Mouse (Mus musculus): Measurements from ENCODE around the gene 1700025G04Rik. TPM values are rescaled to one million over a fixed set of nuclear protein-coding genes. Genes with fewer than 3 reads are reported as not detected.

1700025G04Rik gene
- polyA plus RNA-seq, 1 experiment from 2014 or later, result 14.1 TPM

GRCm38 (mm10) chr1:151988713-151989112, 101.2 kb downstream of the 1700025G04Rik start:
- Histone ChIP-seq H3K27me3 (replicated peaks; ENCODE audit: insufficient read depth, low read length) (no peaks in the 10 kb centered on the region), H3K4me3 (ENCODE audit: low read depth, low read length) (no peak overlapping the region), H3K36me3 (ENCODE audit: insufficient read depth, low read length) (no peaks in the 10 kb centered on the region), H3K9me3 (ENCODE audit: low read length) (no peaks in the 10 kb centered on the region), H3K27ac (ENCODE audit: low read length) (no peak overlapping the region), H3K4me2 (replicated peaks; ENCODE audit: low read depth, low read length) (no peak overlapping the region), H3K9ac (replicated peaks; ENCODE audit: low read depth) (no peak overlapping the region), H3K4me1 (ENCODE audit: insufficient read depth, low read depth, low read length) (peaks cover 3% of the 10 kb centered on the region; the same call in 1 of the 2 replicates)
- TF ChIP-seq CTCF (IDR thresholded peaks at IDR 0.05) (no peak), EP300 (IDR thresholded peaks at IDR 0.05) (no peak)
- DNase-seq (ENCODE audit: low spot score), result no peak
- 76% methylated on average over 7 of the region's 7 CpGs for WGBS
- ATAC-seq, result no peak

- no peak for ATAC-seq
- no peak overlapping the region for H3K9ac ChIP-seq (replicated peaks; ENCODE audit: low read depth)
- DNase-seq (ENCODE audit: low spot score), result no peak
- H3K27ac ChIP-seq (ENCODE audit: low read length), result no peak overlapping the region
- H3K27me3 ChIP-seq (replicated peaks; ENCODE audit: insufficient read depth, low read length), result no peaks in the 10 kb centered on the region
- H3K4me1 ChIP-seq (ENCODE audit: insufficient read depth, low read depth, low read length), result peaks cover 3% of the 10 kb centered on the region; the same call in 1 of the 2 replicates
- H3K4me3 ChIP-seq (ENCODE audit: low read depth, low read length), result no peak overlapping the region
- H3K36me3 ChIP-seq (ENCODE audit: insufficient read depth, low read length), result no peaks in the 10 kb centered on the region
- H3K4me2 ChIP-seq (replicated peaks; ENCODE audit: low read depth, low read length), result no peak overlapping the region
- 86% methylated on average over 8 of the region's 8 CpGs for WGBS
- H3K9me3 ChIP-seq (ENCODE audit: low read length), result no peaks in the 10 kb centered on the region
- TF ChIP-seq EP300 (IDR thresholded peaks at IDR 0.05), result no peak
- no peak for TF ChIP-seq CTCF (IDR thresholded peaks at IDR 0.05)
These were observed 101.9 kb downstream of the 1700025G04Rik start for GRCm38 (mm10) chr1:151988066-151988465.

DNA sequence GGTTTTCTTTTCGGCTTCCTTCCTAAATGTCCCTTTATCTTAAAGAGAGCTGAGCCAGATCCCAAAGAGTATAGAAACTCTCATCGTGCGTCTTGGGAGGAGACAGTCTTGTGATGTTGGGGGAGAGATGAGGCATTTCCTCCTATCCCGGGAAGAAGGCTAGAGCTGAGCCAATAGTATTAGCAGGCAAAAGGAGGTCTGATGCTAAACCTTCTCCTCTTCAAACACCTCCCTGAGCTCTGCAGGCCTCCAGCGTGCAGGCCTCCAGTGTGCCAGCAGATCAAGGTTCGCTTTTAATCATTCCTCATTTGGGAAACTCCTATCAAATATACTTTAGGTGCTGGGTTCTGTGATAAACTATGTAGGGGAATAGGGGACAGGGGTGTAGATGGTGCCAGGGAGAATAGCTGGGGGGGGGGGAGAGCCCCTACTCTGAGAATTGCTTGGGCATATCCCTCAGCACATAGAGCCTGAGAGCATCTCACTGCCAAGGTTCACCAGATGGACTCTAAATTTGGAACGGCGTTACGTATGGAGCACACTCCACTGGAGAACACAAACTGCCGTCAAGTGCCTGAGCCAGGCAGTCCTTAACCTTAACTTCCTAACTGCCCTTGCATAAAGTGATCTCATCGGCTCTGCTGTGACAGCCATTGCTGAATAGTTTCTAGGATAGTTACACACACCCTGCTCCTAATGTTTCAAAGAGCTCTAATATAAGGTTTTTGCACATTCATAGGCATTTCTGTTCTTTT, 103.7 kb downstream of the 1700025G04Rik start:
- DNase-seq (ENCODE audit: low spot score), result peak; percentile 72
- peaks cover 3% of the 10 kb centered on the region; the same call in 1 of the 2 replicates for H3K4me1 ChIP-seq (ENCODE audit: insufficient read depth, low read depth, low read length)
- H3K27me3 ChIP-seq (replicated peaks; ENCODE audit: insufficient read depth, low read length), result no peaks in the 10 kb centered on the region
- peak; percentile 89 for ATAC-seq
- H3K9ac ChIP-seq (replicated peaks; ENCODE audit: low read depth), result no peak overlapping the region
- no peaks in the 10 kb centered on the region for H3K9me3 ChIP-seq (ENCODE audit: low read length)
- 48% methylated on average over 11 of the region's 11 CpGs for WGBS
- no peak overlapping the region for H3K27ac ChIP-seq (ENCODE audit: low read length)
- H3K4me2 ChIP-seq (replicated peaks; ENCODE audit: low read depth, low read length), result no peak overlapping the region
- H3K4me3 ChIP-seq (ENCODE audit: low read depth, low read length), result no peak overlapping the region
- TF ChIP-seq EP300 (IDR thresholded peaks at IDR 0.05) (no peak), CTCF (IDR thresholded peaks at IDR 0.05) (no peak)
- no peaks in the 10 kb centered on the region for H3K36me3 ChIP-seq (ENCODE audit: insufficient read depth, low read length)

GRCm38 (mm10) chr1:151985056-151985455, 104.9 kb downstream of the 1700025G04Rik start:
- Histone ChIP-seq H3K36me3 (ENCODE audit: insufficient read depth, low read length) (no peaks in the 10 kb centered on the region), H3K9me3 (ENCODE audit: low read length) (no peaks in the 10 kb centered on the region), H3K4me2 (replicated peaks; ENCODE audit: low read depth, low read length) (no peak overlapping the region), H3K9ac (replicated peaks; ENCODE audit: low read depth) (no peak overlapping the region), H3K4me1 (ENCODE audit: insufficient read depth, low read depth, low read length) (peaks cover 3% of the 10 kb centered on the region; the same call in 1 of the 2 replicates), H3K27ac (ENCODE audit: low read length) (no peak overlapping the region), H3K4me3 (ENCODE audit: low read depth, low read length) (no peak overlapping the region), H3K27me3 (replicated peaks; ENCODE audit: insufficient read depth, low read length) (no peaks in the 10 kb centered on the region)
- DNase-seq (ENCODE audit: low spot score), result no peak
- no peak for ATAC-seq
- WGBS, result 97% methylated on average over 1 of the region's 1 CpGs
- no peak for TF ChIP-seq EP300 (IDR thresholded peaks at IDR 0.05)
- TF ChIP-seq CTCF (IDR thresholded peaks at IDR 0.05), result no peak

DNA sequence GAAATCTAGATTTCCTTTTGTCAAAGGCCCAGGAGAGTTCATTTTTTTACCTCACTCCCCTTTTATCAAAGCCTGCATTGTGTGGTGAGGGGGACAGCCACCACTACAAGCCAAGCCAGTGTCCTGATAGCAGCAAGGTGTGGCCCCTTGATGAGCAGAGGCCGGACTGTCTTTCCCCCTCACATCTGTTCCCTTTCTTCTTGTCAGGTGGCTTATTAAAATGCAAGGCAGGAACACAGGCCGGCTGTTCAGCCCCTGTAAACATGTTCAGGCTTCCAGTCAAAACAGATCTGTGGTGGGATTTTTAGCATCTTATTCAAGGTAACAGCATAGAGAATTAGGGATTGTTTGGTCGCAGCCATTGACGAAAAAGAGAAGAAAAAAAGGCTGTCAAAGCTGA, 105.9 kb downstream of the 1700025G04Rik start:
- TF ChIP-seq EP300 (IDR thresholded peaks at IDR 0.05), result no peak
- no peak overlapping the region for H3K9ac ChIP-seq (replicated peaks; ENCODE audit: low read depth)
- peaks cover 3% of the 10 kb centered on the region; the same call in 1 of the 2 replicates for H3K4me1 ChIP-seq (ENCODE audit: insufficient read depth, low read depth, low read length)
- 74% methylated on average over 4 of the region's 4 CpGs for WGBS
- H3K36me3 ChIP-seq (ENCODE audit: insufficient read depth, low read length), result no peaks in the 10 kb centered on the region
- no peak overlapping the region for H3K4me2 ChIP-seq (replicated peaks; ENCODE audit: low read depth, low read length)
- no peak overlapping the region for H3K27ac ChIP-seq (ENCODE audit: low read length)
- no peaks in the 10 kb centered on the region for H3K9me3 ChIP-seq (ENCODE audit: low read length)
- DNase-seq (ENCODE audit: low spot score), result no peak
- no peak overlapping the region for H3K4me3 ChIP-seq (ENCODE audit: low read depth, low read length)
- ATAC-seq, result no peak
- no peaks in the 10 kb centered on the region for H3K27me3 ChIP-seq (replicated peaks; ENCODE audit: insufficient read depth, low read length)

DNA sequence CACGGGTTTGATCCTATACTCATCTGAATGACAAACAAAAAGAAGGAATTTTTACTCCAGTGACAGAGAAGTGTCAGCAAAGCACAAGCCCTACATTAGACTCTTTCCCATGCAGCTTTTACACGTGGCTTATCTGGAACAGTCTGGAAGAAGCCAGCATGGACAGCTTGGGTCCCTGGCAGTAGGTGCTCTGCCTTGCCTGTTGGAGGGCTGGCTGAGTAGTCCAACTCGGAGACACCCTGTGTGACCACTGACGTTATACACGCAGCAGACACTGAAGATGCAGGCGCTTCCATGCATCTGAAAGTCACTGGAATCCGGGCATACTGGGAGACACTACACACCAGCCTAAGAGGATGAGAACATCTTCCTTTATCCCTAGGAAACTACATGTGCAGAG, 109.4 kb downstream of the 1700025G04Rik start:
- no peak overlapping the region for H3K4me2 ChIP-seq (replicated peaks; ENCODE audit: low read depth, low read length)
- H3K27ac ChIP-seq (ENCODE audit: low read length), result no peak overlapping the region

More for the DNA sequence above, 109.4 kb downstream of the 1700025G04Rik start:
- Histone ChIP-seq H3K4me3 (ENCODE audit: low read depth, low read length) (no peak overlapping the region), H3K36me3 (ENCODE audit: insufficient read depth, low read length) (no peaks in the 10 kb centered on the region), H3K4me1 (ENCODE audit: insufficient read depth, low read depth, low read length) (peaks cover 3% of the 10 kb centered on the region; the same call in 1 of the 2 replicates), H3K9ac (replicated peaks; ENCODE audit: low read depth) (no peak overlapping the region), H3K9me3 (ENCODE audit: low read length) (no peaks in the 10 kb centered on the region), H3K27me3 (replicated peaks; ENCODE audit: insufficient read depth, low read length) (no peaks in the 10 kb centered on the region)
- WGBS, result 66% methylated on average over 7 of the region's 7 CpGs
- TF ChIP-seq EP300 (IDR thresholded peaks at IDR 0.05) (no peak), CTCF (IDR thresholded peaks at IDR 0.05) (no peak)
- DNase-seq (ENCODE audit: low spot score), result no peak
- ATAC-seq, result no peak

All from lung, postnatal 0 days (tissue).